Mouse (Mus musculus): Measurements from ENCODE around the gene Shoc2.

GRCm38 (mm10) chr19:53942342-53942741 is 1.8 kb upstream of the Shoc2 start:
- no peak for TF ChIP-seq TAL1 (IDR thresholded peaks at IDR 0.05; ENCODE audit: low read length)
- TF ChIP-seq GATA1 (IDR thresholded peaks at IDR 0.05; ENCODE audit: low read length): no peak

All from erythroblast, embryonic 14.5 days (primary cell).